Mouse (Mus musculus): ENCODE measurements around the gene Dlec1.

Dlec1 gene

GRCm38 (mm10) chr9:119144696-119145095 is 42.4 kb downstream of the Dlec1 start:
- DNase-seq = no peak

GRCm38 (mm10) chr9:119145137-119145536 is 42.9 kb downstream of the Dlec1 start:
- DNase-seq = no peak

GRCm38 (mm10) chr9:119145638-119146037 is 43.4 kb downstream of the Dlec1 start:
- no peak for DNase-seq

GRCm38 (mm10) chr9:119146098-119146770 is 44.0 kb downstream of the Dlec1 start:
- DNase-seq = no peak

- DNase-seq = peak; percentile 84
Measured at GRCm38 (mm10) chr9:119149601-119150000, 47.3 kb downstream of the Dlec1 start.

GRCm38 (mm10) chr9:119151751-119152150 is 49.5 kb downstream of the Dlec1 start:
- no peak for DNase-seq

GRCm38 (mm10) chr9:119155416-119155815 is 53.1 kb downstream of the Dlec1 start:
- peak; percentile 57 for DNase-seq

- DNase-seq = peak; percentile 61
Measured at GRCm38 (mm10) chr9:119155826-119156225, 53.5 kb downstream of the Dlec1 start.

- peak; percentile 94 for DNase-seq
Measured at GRCm38 (mm10) chr9:119156278-119157201, 54.3 kb downstream of the Dlec1 start, which contains the start of gene Acaa1b. Acaa1b (minus strand) TSS chr9:119157093.

GRCm38 (mm10) chr9:119158861-119159260 is 56.6 kb downstream of the Dlec1 start, which contains the start of gene Gm47289:
Gm47289 (plus strand) TSS chr9:119159161.
- no peak for DNase-seq

- DNase-seq = peak; percentile 73
Measured at GRCm38 (mm10) chr9:119160689-119161088, 58.4 kb downstream of the Dlec1 start.

- DNase-seq = peak; percentile 35
Measured at GRCm38 (mm10) chr9:119164743-119165142, 62.5 kb downstream of the Dlec1 start.

- peak; percentile 71 for DNase-seq
Measured at GRCm38 (mm10) chr9:119165548-119165947, 63.3 kb downstream of the Dlec1 start.

- DNase-seq = no peak
Measured at GRCm38 (mm10) chr9:119167608-119168007, 65.3 kb downstream of the Dlec1 start.

- DNase-seq = no peak
Measured at GRCm38 (mm10) chr9:119179292-119179691, 77.0 kb downstream of the Dlec1 start.

- peak; percentile 64 for DNase-seq
Measured at GRCm38 (mm10) chr9:119181241-119181728, 79.0 kb downstream of the Dlec1 start.

- DNase-seq = peak; percentile 80
Measured at GRCm38 (mm10) chr9:119192202-119192990, 90.1 kb downstream of the Dlec1 start.
